Mouse (Mus musculus) brain, embryonic 14.5 days (tissue): Measurements from ENCODE around the gene Rbl2.

Experiments used
- CTCF ChIP-seq: fragments of 200-500 bp; IDR thresholded peaks from 2 replicates; pipeline ENCODE4 v1.5.1; 2012; ENCODE audit warnings: inconsistent platforms, mild to moderate bottlenecking, moderate library complexity, borderline replicate concordance; ENCODE audit not compliant: insufficient read depth, insufficient read length; ENCODE audit errors: extremely low read depth
- POLR2A ChIP-seq: fragments of 200-500 bp; IDR thresholded peaks from 2 replicates; pipeline ENCODE4 v1.6.1; 2012; ENCODE audit warnings: mild to moderate bottlenecking, inconsistent platforms, borderline replicate concordance; ENCODE audit not compliant: poor library complexity, insufficient read depth, insufficient read length, severe bottlenecking; ENCODE audit errors: extremely low read depth

- no peak for TF ChIP-seq CTCF
- no peak for TF ChIP-seq POLR2A
Observed at GRCm38 (mm10) chr8:91038637-91039036, 31.2 kb upstream of the Rbl2 start.
